Mouse (Mus musculus) thymus, adult 2 months (tissue): ENCODE data around the gene Cbx7.

Experiments used
- CTCF ChIP-seq: fragments of 200-500 bp; IDR thresholded peaks from 2 replicates; pipeline ENCODE4 v1.5.1; 2012; ENCODE audit warnings: mild to moderate bottlenecking, control low read depth, low read length, moderate library complexity, borderline replicate concordance; ENCODE audit not compliant: control insufficient read depth, poor library complexity, insufficient read depth; ENCODE audit errors: extremely low read depth
- POLR2A ChIP-seq: fragments of 200-500 bp; IDR thresholded peaks from 2 replicates; pipeline ENCODE4 v1.6.1; 2012; ENCODE audit warnings: mild to moderate bottlenecking, low read length, control low read depth, moderate library complexity; ENCODE audit not compliant: control insufficient read depth, poor library complexity, insufficient read depth; ENCODE audit errors: extremely low read depth

DNA sequence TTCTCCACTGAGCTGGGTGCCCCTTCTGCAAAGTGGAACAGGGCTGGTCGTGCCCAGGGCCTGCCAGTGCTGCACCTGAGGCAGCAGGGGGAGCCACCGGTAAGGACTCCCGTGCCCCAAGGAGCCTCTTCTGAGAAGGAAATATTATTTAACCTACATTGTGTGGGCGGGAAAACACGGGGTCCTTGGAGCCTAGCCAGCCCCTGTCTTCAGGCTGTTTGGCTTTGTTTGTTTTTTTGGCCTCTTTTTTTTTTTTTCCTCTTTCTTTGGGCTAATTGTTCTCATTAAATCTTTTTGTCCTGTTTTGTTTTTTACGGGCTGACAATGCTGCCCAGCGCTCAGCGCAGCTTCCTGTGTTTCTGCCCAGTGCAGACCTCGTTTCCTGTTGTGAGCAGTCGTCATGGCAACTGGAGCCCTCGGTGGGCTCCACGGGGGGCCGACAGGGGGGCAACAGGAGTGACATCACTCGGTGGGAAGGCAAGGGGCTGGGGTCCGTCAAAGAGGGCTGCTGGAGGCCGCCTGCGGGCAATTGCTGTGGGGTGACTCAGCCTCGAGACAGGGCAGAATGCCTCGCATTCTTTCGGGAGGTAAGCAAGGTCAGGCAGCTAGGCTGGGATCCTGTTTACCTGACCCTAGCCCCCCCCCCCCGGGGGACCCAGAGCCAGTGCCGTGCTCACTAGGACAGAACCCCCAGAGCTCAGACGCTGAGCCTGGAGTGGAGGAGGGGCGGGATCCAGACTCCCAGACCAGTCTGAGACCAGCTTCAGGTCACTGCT is 20.5 kb downstream of the Cbx7 start:
- peak; percentile 87 for TF ChIP-seq CTCF
- TF ChIP-seq POLR2A, result peak; percentile 28; the same call in 1 of the 2 replicates
